Mouse (Mus musculus): ENCODE results near the gene Dpt.

Dpt gene

GRCm38 (mm10) chr1:164817331-164817730, 20.9 kb downstream of the Dpt start:
- DNase-seq (ENCODE audit: low read depth, low spot score) = no peak

DNA sequence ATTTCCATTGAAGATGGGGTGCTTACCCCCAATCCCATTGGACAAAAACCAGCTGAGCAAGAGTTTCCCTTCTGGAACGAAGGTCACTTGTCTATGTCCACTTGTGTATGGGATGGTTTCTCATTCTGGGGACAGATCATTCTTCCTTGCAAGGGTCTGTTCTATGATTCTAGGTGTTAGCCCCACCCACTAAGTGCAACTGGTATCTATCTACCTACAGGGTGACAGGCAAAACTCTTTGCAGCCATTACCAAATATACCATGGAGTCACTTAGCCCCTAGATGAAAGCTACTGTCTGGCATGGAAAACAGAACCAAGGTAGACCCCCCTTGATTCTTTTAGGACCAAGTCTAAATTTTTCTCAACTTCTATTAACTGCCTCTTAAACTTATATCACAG, 24.9 kb downstream of the Dpt start:
- DNase-seq (ENCODE audit: low read depth, low spot score) = no peak

DNA sequence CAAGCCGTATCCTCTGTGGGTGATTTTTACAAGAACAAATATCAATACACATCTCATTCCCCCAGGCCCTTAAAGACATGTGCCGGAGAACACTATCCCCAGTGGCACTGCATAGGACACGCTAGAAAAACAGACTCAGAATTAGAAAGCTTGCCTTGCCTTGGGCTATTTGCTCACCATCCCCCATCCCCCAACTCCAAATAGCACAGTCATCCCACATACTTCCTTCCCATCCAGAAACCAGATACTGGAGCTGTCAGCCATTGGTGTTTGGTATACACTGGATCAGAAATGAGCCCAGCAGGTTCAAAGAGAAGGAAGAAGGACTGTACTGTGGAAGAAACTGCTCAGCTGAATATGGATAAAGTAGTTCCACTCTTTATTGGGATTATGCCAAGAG, 25.4 kb downstream of the Dpt start:
- DNase-seq (ENCODE audit: low read depth, low spot score) = no peak

DNA sequence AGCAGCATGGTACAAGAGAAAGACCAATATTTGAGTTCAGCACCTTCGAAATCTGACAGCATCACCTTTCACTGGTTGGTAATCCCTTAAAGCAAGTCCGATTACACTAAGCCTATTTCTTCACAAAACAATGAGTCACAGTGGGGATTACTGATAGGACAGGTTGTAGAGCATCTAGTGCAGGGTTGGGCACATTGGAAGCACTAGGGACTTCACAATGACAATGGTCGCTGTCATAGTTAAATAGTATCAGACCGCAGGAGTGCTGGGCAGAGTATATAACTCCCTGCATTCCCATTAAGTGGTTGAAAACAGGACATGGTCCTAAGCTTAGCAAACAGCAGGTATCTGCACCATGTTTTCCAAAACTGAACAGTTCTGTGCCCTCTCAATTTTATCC, 25.8 kb downstream of the Dpt start:
- DNase-seq (ENCODE audit: low read depth, low spot score) = no peak

- DNase-seq (ENCODE audit: low read depth, low spot score) = no peak
Measured at GRCm38 (mm10) chr1:164824896-164825295, 28.5 kb downstream of the Dpt start.

GRCm38 (mm10) chr1:164829881-164830280, 33.4 kb downstream of the Dpt start:
- no peak for DNase-seq (ENCODE audit: low read depth, low spot score)

GRCm38 (mm10) chr1:164832459-164832858, 36.0 kb downstream of the Dpt start:
- DNase-seq (ENCODE audit: low read depth, low spot score) = no peak

- peak; percentile 91 for DNase-seq (ENCODE audit: low read depth, low spot score)
Measured at GRCm38 (mm10) chr1:164848616-164849265, 52.3 kb downstream of the Dpt start.

GRCm38 (mm10) chr1:164855700-164856099, 59.3 kb downstream of the Dpt start:
- DNase-seq (ENCODE audit: low read depth, low spot score) = peak; percentile 78

DNA sequence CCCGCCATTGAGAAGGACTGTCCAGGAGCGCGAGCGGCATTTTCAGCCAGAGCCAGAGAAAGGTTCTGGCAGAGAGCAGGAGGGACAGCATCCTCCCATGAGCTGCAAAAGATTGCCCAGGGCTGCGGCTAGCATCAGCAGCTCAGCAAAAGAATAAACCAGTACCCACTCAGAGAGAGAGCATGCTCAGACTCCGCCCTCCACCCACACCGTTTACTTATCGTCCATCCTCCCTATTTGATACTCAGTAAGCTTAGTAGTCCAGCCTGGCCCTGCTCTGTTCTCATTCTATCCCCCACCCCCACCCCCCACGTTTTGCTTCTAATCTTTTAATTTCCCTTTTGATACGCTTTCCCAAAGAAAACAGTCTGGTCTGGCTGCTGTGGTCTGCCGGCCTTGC, 63.5 kb downstream of the Dpt start:
- no peak for DNase-seq (ENCODE audit: low read depth, low spot score)

DNA sequence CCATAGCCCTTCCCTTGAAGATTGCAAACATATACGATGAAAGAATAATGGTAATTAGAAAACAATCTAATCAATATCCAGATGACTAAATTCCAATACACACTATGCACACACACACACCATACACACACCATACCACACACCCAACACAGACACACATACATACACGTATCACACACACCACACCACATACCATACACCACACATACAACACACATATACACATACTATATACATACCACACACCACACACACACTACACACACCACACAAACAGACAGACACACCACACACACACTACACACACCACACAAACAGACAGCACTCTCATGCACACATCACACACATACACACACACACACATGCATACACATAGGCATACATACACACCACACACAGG, 64.3 kb downstream of the Dpt start:
- no peak for DNase-seq (ENCODE audit: low read depth, low spot score)

- peak; percentile 87 for DNase-seq (ENCODE audit: low read depth, low spot score)
Measured at GRCm38 (mm10) chr1:164861501-164861900, 65.1 kb downstream of the Dpt start.

GRCm38 (mm10) chr1:164862946-164863883, 66.8 kb downstream of the Dpt start:
- peak; percentile 89 for DNase-seq (ENCODE audit: low read depth, low spot score)

GRCm38 (mm10) chr1:164864666-164865065, 68.2 kb downstream of the Dpt start:
- no peak for DNase-seq (ENCODE audit: low read depth, low spot score)

- peak; percentile 15 for DNase-seq (ENCODE audit: low read depth, low spot score)
Measured at GRCm38 (mm10) chr1:164870694-164871093, 74.2 kb downstream of the Dpt start.

All from brain, adult 2 months (tissue).